Mouse (Mus musculus) intestine, embryonic 14.5 days (tissue): ENCODE measurements at regions not wholly inside any gene's neighbourhood (a gene's known extent, or its start where the extent isn't known, plus 50 kb on each side); places are given as distances from the start of the nearest gene placed in this dataset.
A peak's percentile ranks its signal among the peaks of the same experiment; 100 is the strongest.
"Not testable (repeated sequence)": the region's sequence is repeated elsewhere in the genome, so short reads cannot be mapped to it uniquely, and the experiment has no call there.

Experiments
- ATAC-seq: fragments of 200-750 bp; cut with Nextera tagmentation; replicated peaks from 2 replicates; pipeline ENCODE4 v1.8.0; 2017; ENCODE audit warnings: low read depth, moderate number of reproducible peaks, moderate TSS enrichment, moderate library complexity; ENCODE audit not compliant: low FRiP score, low TSS enrichment
- DNase-seq: peaks from one replicate; pipeline ENCODE4 v3.0.0-alpha.2; 2018; ENCODE audit warnings: low spot score
- H3K27ac ChIP-seq: fragments of 300-500 bp; sonication (generic); 2 replicates; pipeline ENCODE4 v1.5.1; 2014; ENCODE audit warnings: low read depth, mild to moderate bottlenecking, control low read depth
- H3K27me3 ChIP-seq: fragments of 300-500 bp; sonication (generic); replicated peaks from 2 replicates; pipeline ENCODE4 v1.6.1; 2014; ENCODE audit warnings: low read length, control low read depth; ENCODE audit not compliant: control insufficient read depth, insufficient read depth
- H3K36me3 ChIP-seq: fragments of 300-500 bp; sonication (generic); 2 replicates; pipeline ENCODE4 v1.6.1; 2014; ENCODE audit warnings: low read length, control low read depth; ENCODE audit not compliant: control insufficient read depth, insufficient read depth
- H3K4me1 ChIP-seq: fragments of 300-500 bp; sonication (generic); replicated peaks from 2 replicates; pipeline ENCODE4 v1.6.1; 2014; ENCODE audit warnings: low read length, control low read depth, mixed read lengths; ENCODE audit not compliant: control insufficient read depth, insufficient read depth
- H3K4me2 ChIP-seq: fragments of 300-500 bp; sonication (generic); 2 replicates; pipeline ENCODE4 v1.6.1; 2014; ENCODE audit warnings: low read length
- H3K4me3 ChIP-seq: fragments of 300-500 bp; sonication (generic); 2 replicates; pipeline ENCODE4 v1.5.1; 2014; ENCODE audit warnings: low read depth, low read length, control low read depth, mixed read lengths
- H3K9ac ChIP-seq: fragments of 300-500 bp; sonication (generic); 2 replicates; pipeline ENCODE4 v1.6.1; 2014; ENCODE audit warnings: mild to moderate bottlenecking, low read length
- H3K9me3 ChIP-seq: fragments of 300-500 bp; sonication (generic); 2 replicates; pipeline ENCODE4 v1.6.1; 2016; ENCODE audit warnings: low read length, control low read depth; ENCODE audit not compliant: control insufficient read depth
- WGBS: fragments of 180-500 bp; shearing (Covaris S2); extraction: QIAGEN DNeasy Blood & Tissue Kit; methylation state at CpG from one replicate; pipeline ENCODE4 v1.1.7; 2014; 5-methylcytosine and 5-hydroxymethylcytosine counted together

DNA sequence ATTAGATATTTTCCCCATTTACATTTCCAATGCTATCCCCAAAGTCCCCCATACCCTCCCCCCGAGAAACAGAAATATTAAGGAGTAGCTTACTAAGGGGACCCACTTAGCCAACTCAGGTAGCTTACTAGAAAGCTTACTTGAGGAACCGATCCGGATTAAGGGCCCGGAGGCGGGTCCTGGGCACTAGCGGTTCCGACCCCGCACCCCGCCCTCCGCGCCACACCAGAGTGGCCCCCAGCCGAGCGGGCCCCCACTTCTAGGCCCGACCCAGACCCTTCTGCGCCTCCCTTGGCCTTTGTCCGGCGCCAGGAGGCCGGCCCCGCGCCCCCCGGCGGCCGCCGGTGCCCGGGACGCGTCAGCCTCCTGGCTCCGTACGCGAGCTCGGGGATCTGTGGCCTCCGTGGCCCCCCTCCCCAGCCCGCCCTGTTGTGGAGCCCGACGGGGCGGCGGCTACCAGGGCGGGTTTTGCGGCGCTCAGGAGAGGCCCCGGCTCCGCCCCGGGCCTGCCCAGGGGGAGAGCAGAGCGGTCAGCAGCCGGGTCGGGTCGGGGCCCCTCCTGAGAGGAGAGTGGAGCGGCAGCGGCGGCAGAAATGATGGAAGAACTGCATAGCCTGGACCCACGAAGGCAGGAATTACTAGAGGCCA, 106.5 kb downstream of the Zfp600 start:
- H3K4me2 ChIP-seq: peak overlapping the region; percentile 45
- 6% methylated on average over 38 of the region's 51 CpGs for WGBS
- not testable (repeated sequence) for H3K9me3 ChIP-seq, H3K36me3 ChIP-seq, H3K4me1 ChIP-seq, DNase-seq, H3K27me3 ChIP-seq, H3K27ac ChIP-seq
- peak overlapping the region; percentile 28 for H3K4me3 ChIP-seq
- ATAC-seq: peak; percentile 88
- H3K9ac ChIP-seq: 0 out of 2 replicates have a peak overlapping the region, but pooled peaks have one; percentile 38

DNA sequence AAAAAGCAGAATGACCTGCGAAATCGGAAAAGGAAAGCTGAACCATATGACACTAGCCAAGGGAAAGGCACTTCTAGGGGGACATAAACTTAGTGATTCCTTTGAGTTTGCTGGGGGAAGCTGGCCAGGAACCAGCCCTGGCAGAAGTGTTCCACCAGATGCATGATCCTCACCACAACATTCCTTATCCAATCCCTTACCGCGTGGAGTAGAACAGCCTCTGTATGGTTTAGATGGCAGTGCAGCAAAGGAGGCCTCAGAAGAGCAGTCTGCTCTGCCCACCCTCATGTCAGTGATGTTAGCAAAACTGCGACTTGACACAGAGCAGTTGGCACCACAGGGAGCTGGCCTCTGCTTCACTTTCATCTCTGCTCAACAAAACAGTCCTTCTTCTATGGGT, 107.2 kb downstream of the Zfp600 start:
- WGBS: 60% methylated on average over 2 of the region's 5 CpGs
- H3K9ac ChIP-seq, H3K27me3 ChIP-seq, H3K36me3 ChIP-seq, ATAC-seq, H3K4me3 ChIP-seq, H3K27ac ChIP-seq, H3K4me1 ChIP-seq, H3K9me3 ChIP-seq, DNase-seq, H3K4me2 ChIP-seq: not testable (repeated sequence)

DNA sequence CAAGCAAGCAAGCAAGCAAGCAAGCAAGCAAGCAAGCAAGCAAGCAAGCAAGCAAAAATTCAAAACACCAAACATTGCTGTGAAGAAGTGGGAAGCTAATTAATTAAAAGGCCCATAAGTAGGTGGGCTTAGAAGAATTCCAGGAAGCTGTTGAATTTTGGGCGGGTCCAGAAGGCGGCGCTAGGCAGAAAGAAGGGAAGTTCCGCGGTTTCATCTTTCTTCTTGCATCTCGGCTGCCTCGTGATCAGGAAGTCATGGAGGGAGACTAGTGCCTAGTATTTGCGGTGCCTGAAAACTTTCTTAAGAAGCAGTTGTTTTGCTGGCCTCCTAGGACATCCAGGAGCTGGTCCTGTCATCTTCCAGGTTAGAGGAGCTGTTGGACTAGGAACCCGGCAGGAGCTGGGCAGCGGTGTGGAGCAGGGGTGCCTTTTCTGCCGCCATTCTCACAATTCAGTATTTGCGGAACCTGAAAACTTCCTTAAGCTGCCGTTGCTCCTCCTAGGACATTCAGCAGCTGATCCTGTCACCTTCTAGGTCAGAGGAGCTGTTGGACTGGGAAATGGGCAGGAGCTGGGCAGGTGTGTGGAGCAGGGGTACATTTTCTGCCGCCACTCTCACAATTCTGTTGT, 113.6 kb downstream of the Zfp600 start:
- H3K4me2 ChIP-seq, H3K27ac ChIP-seq, DNase-seq, H3K9me3 ChIP-seq, H3K27me3 ChIP-seq, H3K36me3 ChIP-seq, ATAC-seq, H3K4me1 ChIP-seq, H3K9ac ChIP-seq, H3K4me3 ChIP-seq: not testable (repeated sequence)
- no CpG with 5 or more reads among the region's 14 CpGs for WGBS
